Mouse (Mus musculus): ENCODE measurements at regions not wholly inside any gene's neighbourhood (a gene's known extent, or its start where the extent isn't known, plus 50 kb on each side); places are given as distances from the start of the nearest gene placed in this dataset.
A peak's percentile ranks its signal among the peaks of the same experiment; 100 is the strongest.

GRCm38 (mm10) chr12:25283808-25284207 lies 186.9 kb upstream of the Id2 start:
- no peak for DNase-seq

- DNase-seq, result no peak
Observed at GRCm38 (mm10) chr12:25281438-25281837, 184.5 kb upstream of the Id2 start.

DNA sequence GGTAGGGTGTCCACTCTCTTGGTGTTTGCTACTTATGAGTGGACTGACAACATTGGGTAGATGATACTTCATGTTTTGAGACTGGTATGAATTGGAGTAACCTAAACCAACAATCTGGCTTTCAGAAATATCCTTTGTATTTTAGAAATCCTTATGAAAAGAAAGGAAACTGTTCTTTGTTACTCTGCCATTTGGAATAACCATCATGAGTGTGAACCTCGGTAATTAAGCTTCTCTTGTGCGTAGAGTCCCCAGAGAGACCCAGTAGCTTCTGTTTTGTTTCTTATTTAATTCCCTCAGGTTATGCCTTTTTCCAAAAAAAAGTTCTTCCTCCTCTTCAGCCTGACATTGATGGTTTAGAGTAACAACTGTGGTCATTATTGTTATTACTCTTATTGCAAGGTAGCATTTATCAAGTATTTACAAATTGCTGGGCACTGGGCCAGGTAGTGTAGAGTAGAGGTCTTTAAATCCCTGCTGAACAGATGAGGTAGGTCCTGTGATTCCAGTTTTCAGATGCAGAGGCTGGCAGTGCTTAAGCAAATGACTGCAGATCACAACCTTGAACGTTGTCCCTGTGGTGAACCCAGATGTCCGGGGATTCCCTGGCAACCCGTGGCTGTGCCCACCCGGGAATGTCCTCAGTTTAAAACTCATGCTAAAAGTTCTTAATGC lies 176.8 kb upstream of the Id2 start:
- DNase-seq, result no peak

GRCm38 (mm10) chr12:25272752-25273125 lies 175.8 kb upstream of the Id2 start:
- DNase-seq, result no peak

GRCm38 (mm10) chr12:25272114-25272751 lies 175.3 kb upstream of the Id2 start:
- no peak for DNase-seq

- DNase-seq, result no peak
Observed at GRCm38 (mm10) chr12:25269878-25270277, 172.9 kb upstream of the Id2 start.

DNA sequence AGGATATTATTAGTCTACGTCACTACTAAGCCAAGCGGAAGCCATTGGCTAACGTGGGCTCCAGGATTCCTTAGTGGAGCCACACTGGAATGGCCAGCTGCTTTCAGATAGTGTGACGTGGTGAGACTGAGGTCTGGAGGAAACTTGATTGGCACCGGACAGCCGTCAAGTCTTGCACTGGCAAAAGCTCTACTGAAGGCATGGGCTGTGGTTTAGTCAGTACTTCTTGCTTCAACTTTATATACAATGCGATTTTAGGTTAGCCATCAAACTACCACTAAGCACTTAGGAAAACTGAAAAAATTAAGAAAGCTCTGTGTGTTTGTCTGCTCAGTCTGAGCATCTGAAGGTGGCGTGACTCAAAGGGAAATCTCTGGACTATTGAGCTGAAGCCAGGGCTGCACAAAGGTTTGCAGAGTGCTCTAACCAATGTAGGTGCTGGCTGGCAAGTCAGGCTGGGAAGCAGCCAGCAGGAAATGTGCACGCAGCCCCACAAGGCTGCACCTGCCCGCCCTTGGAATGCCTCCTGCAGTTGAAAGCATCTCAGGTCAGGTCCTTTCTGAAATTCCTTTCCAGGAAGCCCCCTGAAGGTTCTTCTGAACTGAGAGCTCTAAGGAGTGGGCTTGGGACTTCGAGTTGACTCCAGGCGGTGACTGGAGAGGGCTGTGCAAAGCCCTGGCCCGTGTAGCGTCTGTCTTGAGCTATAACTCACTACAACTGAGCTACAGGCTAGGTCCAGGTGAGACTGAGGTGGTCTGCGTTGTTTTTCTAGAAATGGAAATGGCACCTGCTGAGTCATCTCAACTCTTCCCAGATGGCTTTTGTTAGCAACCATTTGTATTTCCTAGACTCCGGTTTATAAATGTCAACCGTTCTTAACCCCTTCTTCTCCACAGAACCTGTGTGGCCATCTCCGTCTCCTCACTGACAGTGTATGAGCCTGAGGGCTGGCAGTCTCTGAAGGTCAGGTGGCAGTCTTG lies 172.2 kb upstream of the Id2 start:
- DNase-seq, result no peak

GRCm38 (mm10) chr12:25268323-25268722 lies 171.4 kb upstream of the Id2 start:
- DNase-seq, result no peak

GRCm38 (mm10) chr12:25267572-25268115 lies 170.7 kb upstream of the Id2 start:
- no peak for DNase-seq

GRCm38 (mm10) chr12:25266701-25267571 lies 170.0 kb upstream of the Id2 start:
- DNase-seq, result no peak

- DNase-seq, result no peak
Observed at GRCm38 (mm10) chr12:25265560-25266525, 168.9 kb upstream of the Id2 start.

- no peak for DNase-seq
Observed at GRCm38 (mm10) chr12:25265066-25265465, 168.1 kb upstream of the Id2 start.

GRCm38 (mm10) chr12:25264408-25264807 lies 167.5 kb upstream of the Id2 start:
- DNase-seq, result no peak

DNA sequence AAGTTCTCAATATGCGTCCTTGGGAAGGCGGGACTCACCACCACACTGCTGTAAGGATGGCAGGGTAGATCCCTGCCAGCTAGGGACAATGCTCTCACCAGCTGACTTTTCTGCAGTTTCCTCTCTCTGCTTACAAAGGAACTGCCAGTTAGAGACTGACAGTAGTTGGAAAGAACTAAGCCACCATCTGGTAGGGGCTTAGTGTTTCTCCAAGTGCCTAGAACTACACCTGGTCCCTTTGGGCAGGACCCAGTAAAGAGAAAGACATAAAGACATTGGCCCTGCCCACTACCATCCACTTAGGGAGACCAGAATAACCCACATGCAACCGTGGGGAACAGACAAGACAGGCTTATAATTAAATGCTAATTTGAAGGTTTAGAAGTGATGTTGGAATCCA lies 165.5 kb upstream of the Id2 start:
- no peak for DNase-seq

GRCm38 (mm10) chr12:25259123-25259522 lies 162.2 kb upstream of the Id2 start:
- no peak for DNase-seq

- DNase-seq, result no peak
Observed at GRCm38 (mm10) chr12:25256268-25256667, 159.3 kb upstream of the Id2 start.

- DNase-seq, result no peak
Observed at GRCm38 (mm10) chr12:25254716-25255115, 157.8 kb upstream of the Id2 start.

GRCm38 (mm10) chr12:25252776-25253510 lies 156.0 kb upstream of the Id2 start:
- DNase-seq, result peak; percentile 78

- DNase-seq, result peak; percentile 27
Observed at GRCm38 (mm10) chr12:25251411-25252171, 154.7 kb upstream of the Id2 start.

Data from kidney, postnatal 14 days (tissue).